Mouse (Mus musculus) MEL-GATA-1-ER (cell line): ENCODE measurements around the gene Gtf3a.
"Not testable (repeated sequence)": the region's sequence is repeated elsewhere in the genome, so short reads cannot be mapped to it uniquely, and the experiment has no call there.

Source experiments
- DNase-seq: peaks from one replicate; pipeline ENCODE4 v3.0.0-alpha.2; 2012; ENCODE audit warnings: low read depth; ENCODE audit errors: extremely low read depth

Gtf3a gene

DNA sequence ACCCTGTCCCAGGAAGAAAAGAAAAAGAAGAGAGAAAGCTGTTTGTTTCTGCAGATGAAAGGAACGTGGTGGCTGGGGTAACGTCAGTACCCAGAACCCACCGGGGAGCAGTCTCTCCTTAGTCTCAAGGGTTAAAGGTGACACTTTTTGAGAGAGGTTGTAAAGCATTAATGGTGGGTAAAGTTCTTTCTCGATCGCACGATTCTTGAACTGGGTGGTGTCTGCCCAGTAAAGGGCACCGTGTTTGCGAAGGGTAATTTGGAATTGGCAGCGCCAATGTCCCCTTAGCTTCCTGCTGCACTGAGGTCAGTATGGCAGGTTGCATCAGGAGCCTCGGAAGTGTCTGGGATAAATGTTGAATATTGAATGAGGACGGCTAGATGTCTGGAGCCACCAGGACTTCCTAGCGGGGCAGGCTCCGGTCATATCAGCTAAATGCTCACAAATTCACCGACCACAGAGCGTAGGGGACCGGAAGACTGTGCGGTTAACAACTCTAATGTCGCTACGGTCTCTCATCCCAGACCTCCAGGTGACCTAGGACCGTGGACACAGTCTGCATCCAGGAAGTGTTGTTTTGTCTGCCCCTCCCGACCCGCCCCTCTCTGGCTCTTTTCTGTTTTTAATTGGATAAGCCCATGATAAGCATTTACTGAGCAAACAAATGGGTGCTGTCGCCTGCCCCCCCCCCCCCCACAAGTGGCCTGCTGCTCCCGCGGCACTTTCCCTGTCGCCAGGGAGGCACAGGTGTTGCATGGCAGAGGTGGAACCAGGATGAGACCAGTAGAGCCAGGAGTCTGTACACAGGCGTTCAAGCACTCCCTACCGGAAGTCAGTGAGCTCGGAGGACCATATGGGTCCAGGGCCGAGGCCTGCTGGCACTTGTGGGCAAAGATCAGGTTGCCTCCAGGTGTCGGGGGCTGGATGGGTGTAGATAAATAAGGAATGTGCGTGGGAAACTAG lies 10.6 kb upstream of the Gtf3a start:
- no peak for DNase-seq

DNA sequence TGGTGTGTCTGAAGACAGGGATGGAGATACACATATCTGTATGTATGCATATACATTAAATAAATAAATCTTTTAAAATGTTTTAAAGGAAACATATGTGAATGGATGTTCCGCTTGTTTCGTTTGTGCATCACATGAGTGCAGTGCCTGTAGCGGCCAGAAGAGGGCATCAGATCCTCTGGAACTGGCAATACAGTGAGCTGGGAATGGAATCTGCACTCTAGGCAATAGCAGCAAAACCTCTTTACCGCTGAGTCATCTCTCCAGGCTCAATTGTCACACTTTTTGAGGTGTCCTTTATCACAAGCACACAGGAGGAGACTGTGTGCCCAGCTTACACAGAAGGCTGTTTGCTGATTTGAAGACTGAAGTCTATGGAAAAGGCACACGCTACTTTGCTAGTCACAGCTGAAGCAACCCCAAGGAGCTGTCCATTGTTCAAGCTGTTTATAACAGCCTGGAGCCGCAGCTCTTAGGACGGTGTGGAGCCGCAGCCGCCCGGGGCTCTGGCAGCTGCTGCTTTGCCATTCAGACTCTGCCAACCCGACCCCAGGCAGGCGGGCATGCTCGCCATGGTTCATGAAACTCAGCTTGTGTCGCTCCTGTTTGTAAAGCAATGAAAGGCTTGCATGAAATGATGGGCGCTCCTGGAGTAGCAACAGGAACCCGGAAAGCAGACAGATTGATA lies 9.2 kb upstream of the Gtf3a start:
- no peak for DNase-seq

DNA sequence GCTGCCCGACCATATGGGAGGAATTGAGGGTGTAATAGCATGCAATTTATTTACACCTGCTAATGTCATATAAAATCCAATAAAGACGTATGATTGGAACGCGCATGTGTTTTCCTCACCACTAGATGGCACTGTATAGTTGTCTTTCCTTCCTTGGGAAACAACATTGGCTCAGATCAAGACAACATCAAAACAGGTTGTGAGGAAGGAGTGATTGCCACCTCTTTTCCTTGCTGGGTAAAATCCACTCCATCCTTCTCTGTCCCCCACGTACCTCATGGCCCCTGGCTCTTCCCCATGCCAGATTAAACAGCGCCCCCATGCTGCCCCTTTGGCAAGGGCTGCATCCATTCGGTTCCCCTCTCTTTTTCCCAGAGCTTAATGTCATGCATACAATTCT lies 8.2 kb upstream of the Gtf3a start:
- peak; percentile 52 for DNase-seq

DNA sequence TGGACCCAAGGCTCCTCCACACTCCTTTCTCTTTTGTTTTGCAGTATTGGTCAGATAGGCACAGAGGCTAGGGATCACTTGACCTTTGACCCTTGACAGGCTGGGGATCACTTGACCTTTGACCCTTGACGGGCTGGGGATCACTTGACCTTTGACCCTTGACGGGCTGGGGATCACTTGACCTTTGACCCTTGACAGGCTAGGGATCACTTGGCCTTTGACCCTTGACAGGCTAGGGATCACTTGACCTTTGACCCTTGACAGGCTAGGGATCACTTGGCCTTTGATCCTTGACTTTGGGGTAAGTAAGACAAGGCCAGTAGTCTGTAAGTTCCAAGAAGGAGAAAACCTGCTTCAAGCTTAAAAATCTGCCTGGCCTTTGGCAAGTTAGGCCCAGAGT lies 6.5 kb upstream of the Gtf3a start:
- not testable (repeated sequence) for DNase-seq

DNA sequence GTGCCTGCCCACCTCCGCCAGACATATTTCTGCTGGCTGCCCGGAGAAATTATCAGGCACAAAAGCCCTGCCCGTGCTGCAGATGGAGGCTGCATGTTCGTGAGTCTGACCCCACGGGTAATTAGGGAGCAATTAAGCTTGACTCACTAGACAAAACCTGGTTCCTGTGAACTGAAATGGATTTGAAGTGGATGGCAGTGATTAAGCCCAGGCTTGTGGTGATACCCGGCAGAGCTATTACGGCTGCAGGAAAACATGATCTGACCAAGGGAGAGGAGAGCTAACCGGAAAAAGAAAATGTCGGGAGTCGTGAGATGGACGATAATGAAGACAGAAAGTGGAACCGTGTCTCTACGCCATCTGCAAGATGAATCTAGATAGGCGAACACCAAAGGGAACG lies 5.5 kb upstream of the Gtf3a start:
- no peak for DNase-seq

DNA sequence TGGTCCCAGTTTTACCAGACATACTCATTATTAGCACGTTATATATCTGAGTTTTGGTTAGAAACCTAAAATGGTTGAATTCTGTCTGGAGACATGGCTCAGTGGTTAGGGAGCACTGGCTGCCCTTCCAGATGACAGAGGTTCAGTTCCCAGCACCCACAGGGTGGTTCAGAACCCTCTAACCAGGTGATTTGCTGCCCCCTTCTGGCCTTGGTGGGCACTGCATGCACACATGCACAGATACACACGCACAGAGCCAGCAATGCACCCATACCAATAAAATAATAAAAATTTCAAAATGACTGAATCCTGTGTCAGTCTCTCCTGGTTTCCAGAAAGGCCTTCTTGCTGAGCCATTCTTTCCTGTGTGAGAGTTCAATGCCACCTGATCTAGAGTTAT lies 3.9 kb upstream of the Gtf3a start:
- DNase-seq: no peak

DNA sequence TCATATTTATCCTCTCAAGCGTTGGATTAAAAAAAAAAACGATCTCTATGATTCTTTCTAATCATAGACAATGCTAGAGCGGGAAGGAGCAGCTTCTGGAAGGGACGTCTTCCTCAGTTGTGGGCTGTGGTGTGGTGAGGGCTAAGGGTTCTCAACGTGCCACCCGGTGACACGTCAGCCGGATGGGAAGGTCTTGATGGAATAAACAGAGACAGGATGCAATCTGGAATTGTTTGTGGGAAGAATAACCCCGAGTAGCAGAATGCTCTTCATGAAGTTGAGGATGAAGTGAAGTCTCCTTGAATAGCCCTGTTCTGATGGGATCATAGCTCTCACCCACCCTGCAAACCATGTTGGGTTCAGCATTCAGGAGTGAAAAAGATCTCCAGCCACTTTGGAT lies 1.8 kb upstream of the Gtf3a start:
- DNase-seq: no peak

DNA sequence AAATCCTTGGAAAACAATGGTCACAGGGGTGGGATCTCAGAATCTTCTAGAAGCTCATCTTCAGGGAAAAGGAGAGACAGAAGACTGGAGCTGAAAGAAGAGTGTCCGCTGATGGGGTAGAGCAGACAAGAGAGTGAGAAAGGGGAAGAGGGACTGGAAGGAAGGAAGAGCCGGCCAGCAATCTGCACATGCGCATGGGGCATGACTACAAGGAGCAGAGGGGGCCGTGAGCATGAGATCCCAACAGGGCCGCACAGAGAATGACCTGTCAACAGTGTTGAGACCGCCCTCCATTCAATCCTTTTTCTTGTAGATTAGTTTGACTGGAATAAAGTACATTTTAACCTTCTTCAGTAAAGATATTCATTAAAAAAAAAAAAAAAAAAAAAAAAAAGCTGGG lies 960 bp upstream of the Gtf3a start:
- no peak for DNase-seq

DNA sequence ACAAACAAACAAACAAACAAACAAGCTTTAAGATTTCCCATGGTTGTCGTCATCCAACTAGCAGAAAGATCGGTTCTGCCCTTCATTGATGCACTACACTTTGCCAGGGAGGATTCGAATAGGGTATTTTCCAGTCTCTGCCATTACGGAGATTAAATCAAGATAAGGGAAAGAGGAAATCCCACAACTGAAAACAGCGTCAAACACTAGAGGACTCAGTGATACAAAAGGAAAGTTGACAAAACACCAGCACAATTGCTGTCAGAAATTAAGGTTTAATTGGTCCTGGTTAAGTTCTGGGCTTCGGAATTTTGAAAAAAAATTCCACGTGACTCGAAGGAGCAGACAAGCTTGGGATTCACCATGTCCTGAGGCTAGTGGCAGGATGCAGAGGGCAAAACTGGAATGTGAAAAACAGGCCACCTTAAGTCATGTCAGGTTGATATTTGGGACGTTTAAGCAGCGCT lies 383 bp upstream of the Gtf3a start:
- no peak for DNase-seq

DNA sequence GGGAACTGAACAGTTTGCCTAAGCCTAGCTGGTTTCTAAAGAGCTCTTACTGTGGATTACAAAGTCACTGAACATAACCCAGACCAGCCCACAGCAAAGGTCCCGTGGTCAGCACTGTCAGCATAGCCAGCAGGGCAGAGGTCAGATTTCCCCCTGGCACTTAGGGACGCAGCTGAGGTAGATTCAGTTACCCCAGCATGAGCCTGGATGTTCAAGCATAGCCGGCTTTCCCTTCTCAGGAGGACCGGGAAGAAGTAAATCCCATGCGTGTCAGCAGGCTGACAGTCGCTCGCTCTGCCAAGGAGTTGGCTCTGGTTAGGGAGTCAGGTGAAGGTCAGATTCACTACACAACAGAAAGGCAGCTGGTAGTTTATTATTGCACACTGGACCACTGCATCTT lies 6.1 kb downstream of the Gtf3a start:
- DNase-seq: no peak

DNA sequence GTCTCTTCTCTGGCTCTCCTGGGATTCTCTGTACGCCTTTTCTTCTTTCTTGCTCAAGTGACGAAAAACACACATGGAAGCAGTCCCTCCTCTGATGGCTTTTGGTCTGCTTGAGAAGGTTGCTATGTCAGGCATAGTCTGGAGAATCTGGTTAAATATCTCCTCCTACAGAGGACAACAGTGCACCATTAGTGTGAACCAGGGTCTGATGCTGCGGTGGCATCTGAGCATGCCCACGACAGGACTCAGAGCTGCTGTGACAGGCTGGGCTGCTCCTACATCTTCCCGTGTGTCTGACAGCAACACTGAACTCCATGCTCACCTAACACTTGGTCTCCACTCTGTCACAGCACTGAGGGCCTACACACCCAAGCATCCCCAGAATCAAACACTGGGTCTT lies 7.2 kb downstream of the Gtf3a start:
- DNase-seq: no peak

DNA sequence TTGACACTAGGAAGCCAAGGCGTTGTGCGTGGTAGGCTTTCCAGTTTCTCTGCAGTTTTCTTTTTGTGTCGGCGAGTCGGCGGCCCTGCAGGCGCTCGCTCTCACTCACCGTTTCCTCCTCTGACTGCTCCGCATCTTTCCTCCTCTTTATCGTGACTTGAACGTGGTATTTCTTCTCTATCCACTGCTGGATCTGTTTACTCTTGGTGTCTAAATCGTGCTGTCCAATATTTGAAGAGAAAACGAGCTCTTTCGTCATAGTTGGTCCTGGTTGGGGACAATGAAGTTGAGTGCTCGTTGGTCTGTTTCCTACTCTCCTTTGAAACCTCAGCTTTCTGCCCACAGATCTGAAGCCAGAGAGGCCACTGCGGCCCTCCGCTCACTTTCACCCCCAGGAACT lies 8.2 kb downstream of the Gtf3a start:
- DNase-seq: no peak

DNA sequence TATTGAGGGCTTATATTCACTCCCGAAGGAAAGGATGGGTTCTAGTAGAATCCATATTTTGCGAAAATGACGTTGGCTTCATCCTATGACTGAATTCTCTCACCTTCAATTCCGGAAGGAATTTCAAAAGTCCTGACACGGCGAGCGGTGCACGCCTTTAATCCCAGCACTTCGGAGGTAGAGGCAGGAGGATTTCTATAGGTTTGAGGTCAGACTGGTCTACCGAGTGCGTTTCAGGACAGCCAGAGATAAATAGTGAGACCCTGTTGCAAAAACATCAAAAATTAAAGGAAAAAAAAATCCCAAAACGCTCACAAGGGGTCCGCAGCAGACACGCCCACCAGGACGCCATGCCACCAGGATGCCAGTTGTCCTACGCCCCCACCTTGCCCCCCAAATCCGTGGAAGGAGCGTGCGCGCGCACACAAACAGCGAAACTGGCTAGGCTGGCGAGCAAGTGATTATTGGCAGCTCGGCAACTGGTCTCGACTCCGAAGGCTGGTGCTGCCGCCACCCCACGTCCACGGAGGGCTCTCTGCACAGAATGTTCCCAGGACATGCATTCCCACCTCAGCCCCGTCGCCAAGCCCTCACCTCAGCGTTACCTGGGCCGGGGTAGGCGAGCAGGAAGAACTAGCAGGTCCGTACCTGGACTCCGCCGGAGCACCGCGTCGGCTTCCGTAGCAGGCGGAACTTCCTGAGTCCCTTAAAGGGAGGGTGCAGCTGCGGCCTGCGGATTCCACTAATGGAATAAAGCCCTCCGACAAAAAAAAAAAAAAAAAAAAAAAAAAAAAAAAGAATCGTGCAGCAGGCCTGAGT lies 14.9 kb downstream of the Gtf3a start, which contains the start of gene Mtif3:
Gene Mtif3, minus strand, starts transcription at position 683 of the 819 bp plus-strand sequence.
- peak; percentile 87 for DNase-seq

DNA sequence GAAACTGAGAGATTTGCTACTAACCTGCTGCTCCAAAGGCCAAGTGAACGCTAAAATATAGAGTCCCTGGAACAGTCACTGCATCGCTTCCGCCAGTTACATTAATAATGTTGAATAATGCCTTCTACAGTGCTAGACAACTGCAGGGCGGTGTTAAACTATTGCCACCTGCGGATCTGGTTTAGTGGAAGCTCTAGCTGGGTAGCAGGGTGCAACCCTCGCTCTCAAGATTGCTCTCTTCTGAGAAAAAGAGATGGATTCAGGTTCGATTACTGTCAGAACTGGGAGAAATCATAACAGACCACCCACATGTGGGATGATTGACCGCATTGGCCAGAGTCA lies 15.5 kb downstream of the Gtf3a start:
- no peak for DNase-seq

DNA sequence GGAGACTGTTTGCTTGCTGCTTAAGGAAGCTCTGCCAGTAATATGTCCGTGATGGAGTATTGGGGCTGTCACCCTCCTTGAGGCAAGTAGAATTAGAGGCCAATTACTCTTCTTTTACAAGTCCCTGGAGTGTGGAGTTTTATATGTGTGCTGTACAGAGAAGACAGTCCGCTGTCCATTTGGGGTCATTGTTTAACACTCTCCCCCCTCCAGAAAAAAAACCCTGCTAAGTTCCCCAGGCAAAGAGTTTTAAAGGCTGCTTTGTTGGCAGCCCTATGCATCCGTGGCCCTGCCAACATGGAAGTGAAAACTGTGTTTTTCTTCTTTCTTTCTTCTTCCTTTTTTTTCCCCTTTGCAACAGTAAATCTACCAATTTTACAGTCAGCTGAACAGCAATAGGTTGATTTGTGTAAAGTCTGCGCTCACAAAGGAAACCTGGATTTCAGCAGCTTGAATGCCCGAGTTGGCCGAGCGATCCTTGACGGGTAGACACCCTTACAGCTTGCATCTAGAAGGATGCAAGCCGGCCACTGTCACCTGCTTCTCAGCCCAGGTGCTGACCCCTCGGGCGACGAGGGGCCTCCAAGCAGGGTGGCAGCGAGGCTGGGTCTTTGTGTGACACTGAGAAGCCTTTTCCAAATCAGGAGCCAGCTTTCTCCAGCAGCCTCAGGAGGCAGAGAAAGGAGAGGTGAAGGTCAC lies 20.4 kb downstream of the Gtf3a start:
- no peak for DNase-seq

DNA sequence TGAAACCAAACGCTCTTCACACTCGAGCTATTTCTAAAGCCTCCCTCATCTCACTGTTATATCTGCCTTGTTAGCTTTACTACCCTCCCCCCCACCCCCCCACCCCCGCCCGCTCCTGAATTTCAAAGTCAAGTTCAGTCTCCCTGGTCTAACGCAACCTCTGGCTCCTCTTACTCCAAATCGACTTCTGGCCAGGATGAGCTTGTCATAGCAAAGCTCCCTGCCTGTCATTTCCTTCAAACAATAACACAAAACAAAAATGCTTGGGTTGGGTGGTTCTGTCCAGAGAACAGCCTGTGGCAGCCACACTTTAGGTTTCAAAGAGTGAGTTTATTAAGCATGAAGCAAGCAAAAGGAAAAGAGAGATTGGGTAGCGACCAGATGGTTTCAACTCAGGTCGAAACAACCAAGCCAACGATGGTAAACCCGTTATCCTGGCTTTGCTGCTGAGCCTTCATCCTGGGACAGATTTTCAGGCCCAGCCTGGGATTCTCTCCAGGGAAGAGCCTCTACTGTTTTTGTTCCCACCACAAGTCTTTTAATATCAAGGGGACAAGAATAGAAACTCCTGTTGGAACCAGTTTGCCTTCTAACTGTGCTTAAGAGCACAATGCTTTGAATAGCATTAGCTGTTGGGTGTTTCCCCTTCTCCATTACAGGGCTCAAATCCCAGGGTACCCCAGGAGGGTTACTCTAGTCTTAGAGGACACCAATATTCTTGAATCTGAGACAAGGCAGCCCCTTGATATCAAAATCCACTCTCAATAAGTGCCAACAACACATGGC lies 23.5 kb downstream of the Gtf3a start:
- DNase-seq: no peak

DNA sequence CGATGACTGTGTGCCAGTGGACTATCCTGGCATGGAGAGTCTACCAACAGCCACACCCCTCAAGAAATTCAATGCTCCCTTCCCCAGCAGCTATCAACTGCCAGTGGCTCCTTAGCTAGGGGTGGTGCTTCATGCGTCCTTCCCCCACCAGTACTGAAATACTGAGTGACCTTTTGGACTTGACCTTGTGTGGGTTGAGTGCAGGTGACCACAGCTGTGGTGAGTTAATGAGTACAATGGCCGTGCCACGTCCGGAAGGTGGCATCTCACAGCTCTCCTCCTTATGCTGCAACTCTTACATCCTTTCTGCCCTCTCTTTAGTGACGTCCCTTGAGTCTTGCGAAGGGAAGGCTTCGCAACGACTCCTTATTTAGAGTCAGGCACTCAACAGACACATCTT lies 24.9 kb downstream of the Gtf3a start:
- no peak for DNase-seq

DNA sequence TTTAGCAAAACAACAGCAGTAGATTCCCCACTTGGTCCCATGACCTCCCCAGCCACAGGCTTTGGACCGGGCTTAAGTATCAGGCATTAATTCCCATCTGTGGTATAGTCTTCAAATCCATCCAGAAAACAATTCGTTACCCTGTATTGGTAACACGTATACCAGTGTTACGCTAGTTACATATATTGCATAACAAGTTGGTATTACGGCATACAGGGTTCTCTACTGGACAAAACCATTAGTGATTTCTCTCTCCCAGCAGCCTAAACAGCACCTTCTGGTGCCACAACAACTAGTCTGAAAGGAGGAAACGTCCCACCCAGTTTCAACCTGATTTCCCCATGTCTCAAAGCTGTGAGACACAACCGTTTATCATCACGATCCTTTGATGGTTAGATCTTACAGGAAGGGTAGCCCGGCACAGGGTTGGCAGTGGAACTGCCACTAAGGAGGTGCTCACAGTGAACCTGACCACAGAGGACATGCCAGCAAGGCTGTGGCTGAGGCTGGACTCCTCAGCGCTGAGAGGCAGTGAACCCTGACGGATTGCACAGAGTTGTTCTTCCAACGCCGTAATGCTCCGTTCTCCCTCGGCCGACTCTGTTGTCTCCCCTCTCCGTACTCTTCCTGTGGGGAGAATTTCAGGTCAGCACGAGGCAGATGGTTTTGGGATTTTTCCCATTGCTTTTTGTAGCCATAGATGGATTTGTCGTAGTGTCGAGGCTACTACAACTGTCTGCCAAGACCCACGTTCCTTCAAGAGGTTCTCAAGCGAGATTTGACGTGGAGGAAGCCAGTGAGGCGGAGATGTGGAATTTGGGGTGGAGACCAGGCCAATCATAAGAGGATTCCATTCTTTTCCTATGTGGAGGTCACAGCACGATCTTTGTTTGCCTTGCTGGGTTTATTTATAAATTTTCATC lies 25.7 kb downstream of the Gtf3a start:
- no peak for DNase-seq

DNA sequence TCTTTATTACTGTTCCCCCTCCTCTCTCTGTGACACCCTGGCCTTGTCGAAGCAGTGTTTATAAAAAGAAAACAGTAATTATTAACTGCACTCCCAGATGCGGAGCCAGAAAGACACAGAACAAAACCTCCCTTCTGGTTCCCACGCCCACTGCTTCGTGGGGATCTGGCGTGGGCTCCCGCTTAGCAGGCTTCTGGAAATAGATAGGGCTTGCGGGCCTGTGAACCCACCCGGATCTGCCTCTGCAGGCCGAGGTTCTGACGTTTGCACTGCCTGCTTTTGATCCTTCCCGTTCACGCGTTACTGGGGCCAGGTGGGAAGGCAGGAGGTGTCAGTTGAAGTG lies 26.3 kb downstream of the Gtf3a start:
- no peak for DNase-seq
